Mouse (Mus musculus): Measurements from ENCODE around the gene Rad9a.

DNA sequence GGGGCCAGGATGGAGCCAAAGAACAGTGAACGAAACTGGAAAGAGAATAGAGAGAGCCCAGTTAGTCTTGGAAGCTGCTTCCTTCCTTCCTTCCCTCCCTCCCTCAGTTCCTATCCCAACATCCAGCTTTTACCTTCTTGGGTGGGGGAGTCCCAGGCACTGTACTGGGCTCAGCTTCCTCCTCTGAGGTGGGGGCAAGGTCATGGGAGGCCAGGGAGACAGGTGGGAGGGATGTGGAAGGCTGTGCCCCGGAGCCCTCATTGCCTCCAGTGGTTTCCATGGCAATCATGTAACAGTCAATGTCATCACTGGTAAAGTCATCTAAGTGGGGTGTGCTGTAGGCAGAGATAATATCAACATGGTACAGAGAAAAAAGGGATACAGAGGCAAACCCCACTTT lies 5.4 kb downstream of the Rad9a start:
- TF ChIP-seq POLR2A (IDR thresholded peaks at IDR 0.05; ENCODE audit: control insufficient read depth, low read depth, low read length) = no peak
- TF ChIP-seq CTCF (IDR thresholded peaks at IDR 0.05; ENCODE audit: control insufficient read depth, insufficient read depth, insufficient replicate concordance, low read depth, low read length) = no peak
